Mouse (Mus musculus) hindbrain, embryonic 13.5 days (tissue): Measurements from ENCODE around the gene Col6a3. TPM values are rescaled to one million over a fixed set of nuclear protein-coding genes. Genes with fewer than 3 reads are reported as not detected.

Source experiments
- ATAC-seq: fragments of 200-750 bp; cut with Nextera tagmentation; 2 replicates; pipeline ENCODE4 v1.8.0; 2017; ENCODE audit warnings: moderate TSS enrichment; ENCODE audit not compliant: low FRiP score
- H3K27ac ChIP-seq: fragments of 300-500 bp; sonication (generic); 2 replicates; pipeline ENCODE4 v1.5.1; 2015; ENCODE audit warnings: inconsistent platforms, mild to moderate bottlenecking, moderate library complexity
- H3K27me3 ChIP-seq: fragments of 300-500 bp; sonication (generic); 2 replicates; pipeline ENCODE4 v1.6.1; 2015; ENCODE audit warnings: mild to moderate bottlenecking, inconsistent platforms
- H3K36me3 ChIP-seq: fragments of 300-500 bp; sonication (generic); 2 replicates; pipeline ENCODE4 v1.6.1; 2015; ENCODE audit warnings: mild to moderate bottlenecking, inconsistent platforms
- H3K4me1 ChIP-seq: fragments of 300-500 bp; sonication (generic); replicated peaks from 2 replicates; pipeline ENCODE4 v1.6.1; 2015; ENCODE audit warnings: inconsistent platforms
- H3K4me2 ChIP-seq: fragments of 300-500 bp; sonication (generic); 2 replicates; pipeline ENCODE4 v1.6.1; 2015; ENCODE audit warnings: inconsistent platforms, mild to moderate bottlenecking, moderate library complexity
- H3K4me3 ChIP-seq: fragments of 300-500 bp; sonication (generic); 2 replicates; pipeline ENCODE4 v1.5.1; 2015; ENCODE audit warnings: mild to moderate bottlenecking, inconsistent platforms
- H3K9ac ChIP-seq: fragments of 300-500 bp; sonication (generic); 2 replicates; pipeline ENCODE4 v1.6.1; 2015; ENCODE audit warnings: mild to moderate bottlenecking, inconsistent platforms
- H3K9me3 ChIP-seq: fragments of 300-500 bp; sonication (generic); 2 replicates; pipeline ENCODE4 v1.6.1; 2016; ENCODE audit warnings: inconsistent platforms
- WGBS: fragments of 180-500 bp; shearing (Covaris S2); methylation state at CpG from one replicate; pipeline ENCODE4 v1.1.7; 2015; 5-methylcytosine and 5-hydroxymethylcytosine counted together
- polyA plus RNA-seq: library from polyadenylated mRNA; unstranded; fragments of >200 nt; fragmentation: Nextera tagmentation; extraction: Ambion mirVana; gene quantifications from 2 replicates; pipeline ENCODE4 v1.2.1, GENCODE M21; 2015

Col6a3 gene
- polyA plus RNA-seq, 1 experiment from 2014 or later: 6.4 TPM

GRCm38 (mm10) chr1:90789506-90789905 is 54.3 kb downstream of the Col6a3 start:
- H3K9me3 ChIP-seq: no peaks in the 10 kb centered on the region
- H3K4me1 ChIP-seq: no peaks in the 10 kb centered on the region
- H3K27ac ChIP-seq: no peak overlapping the region
- H3K36me3 ChIP-seq: no peaks in the 10 kb centered on the region
- no peak overlapping the region for H3K9ac ChIP-seq
- no peak overlapping the region for H3K4me2 ChIP-seq
- ATAC-seq: no peak
- 89% methylated on average over 6 of the region's 6 CpGs for WGBS
- H3K27me3 ChIP-seq: no peaks in the 10 kb centered on the region
- H3K4me3 ChIP-seq: no peak overlapping the region

GRCm38 (mm10) chr1:90780446-90780845 is 63.3 kb downstream of the Col6a3 start:
- H3K4me3 ChIP-seq: no peak overlapping the region
- peaks cover 4% of the 10 kb centered on the region for H3K4me1 ChIP-seq
- H3K4me2 ChIP-seq: no peak overlapping the region
- no peaks in the 10 kb centered on the region for H3K27me3 ChIP-seq
- no peaks in the 10 kb centered on the region for H3K36me3 ChIP-seq
- no peaks in the 10 kb centered on the region for H3K9me3 ChIP-seq
- 96% methylated on average over 1 of the region's 1 CpGs for WGBS
- H3K9ac ChIP-seq: no peak overlapping the region
- no peak overlapping the region for H3K27ac ChIP-seq
- no peak for ATAC-seq

DNA sequence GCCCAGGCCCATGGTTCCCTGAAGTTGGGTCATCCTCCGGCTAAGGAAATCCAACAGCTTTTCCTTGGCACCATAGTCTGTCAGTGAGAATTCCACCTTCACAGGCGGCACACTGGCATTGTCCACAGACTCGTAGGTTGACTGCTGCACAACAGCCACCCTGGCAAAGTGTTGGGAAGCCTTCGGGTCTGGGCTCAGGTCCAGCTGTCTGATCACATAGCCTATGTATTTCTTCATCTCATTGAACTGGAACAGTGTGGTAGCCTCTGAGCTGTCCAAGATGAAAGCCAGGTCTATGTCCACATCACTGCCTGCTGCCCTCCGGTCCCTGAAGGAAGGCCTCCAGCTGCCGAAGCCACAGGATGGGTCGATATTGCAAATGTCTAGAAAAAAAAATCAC is 64.7 kb downstream of the Col6a3 start:
- Histone ChIP-seq H3K4me1 (peaks cover 9% of the 10 kb centered on the region), H3K27me3 (no peaks in the 10 kb centered on the region), H3K27ac (no peak overlapping the region), H3K36me3 (no peaks in the 10 kb centered on the region), H3K9me3 (no peaks in the 10 kb centered on the region), H3K9ac (no peak overlapping the region), H3K4me3 (no peak overlapping the region), H3K4me2 (no peak overlapping the region)
- no peak for ATAC-seq
- 91% methylated on average over 7 of the region's 7 CpGs for WGBS

GRCm38 (mm10) chr1:90775477-90776241 is 68.1 kb downstream of the Col6a3 start:
- Histone ChIP-seq H3K4me1 (peaks cover 12% of the 10 kb centered on the region), H3K36me3 (no peaks in the 10 kb centered on the region), H3K27ac (peak overlapping the region; percentile 71), H3K9me3 (no peaks in the 10 kb centered on the region), H3K9ac (no peak overlapping the region), H3K4me3 (no peak overlapping the region), H3K4me2 (no peak overlapping the region), H3K27me3 (no peaks in the 10 kb centered on the region)
- peak; percentile 95 for ATAC-seq
- 10% methylated on average over 10 of the region's 10 CpGs for WGBS

DNA sequence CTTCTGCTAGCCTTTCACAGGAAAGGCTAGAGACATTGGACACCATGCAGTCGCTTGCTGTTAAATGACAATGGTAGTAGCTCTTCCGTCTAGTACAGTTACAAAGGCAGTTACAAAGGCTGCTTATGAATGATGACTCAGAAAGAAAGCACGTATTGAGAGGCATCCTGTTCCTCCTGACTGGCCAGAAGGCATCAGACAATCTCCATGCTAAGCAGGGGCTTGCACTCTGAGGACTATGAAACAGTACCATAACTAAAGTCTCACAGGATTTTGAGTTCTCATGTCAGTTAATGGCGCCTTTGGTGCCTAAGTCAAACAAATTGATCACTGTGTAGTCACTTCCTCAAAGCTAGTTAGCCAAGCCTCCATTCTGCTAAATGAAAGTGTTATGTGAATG is 72.6 kb downstream of the Col6a3 start:
- Histone ChIP-seq H3K4me1 (peaks cover 12% of the 10 kb centered on the region), H3K27ac (no peak overlapping the region), H3K4me3 (no peak overlapping the region), H3K27me3 (no peaks in the 10 kb centered on the region), H3K36me3 (no peaks in the 10 kb centered on the region), H3K4me2 (no peak overlapping the region), H3K9me3 (no peaks in the 10 kb centered on the region), H3K9ac (no peak overlapping the region)
- 50% methylated on average over 4 of the region's 4 CpGs for WGBS
- no peak for ATAC-seq

- Histone ChIP-seq H3K4me2 (no peak overlapping the region), H3K27me3 (no peaks in the 10 kb centered on the region)
- WGBS: 93% methylated on average over 7 of the region's 7 CpGs
Measured at GRCm38 (mm10) chr1:90770027-90770426, 73.7 kb downstream of the Col6a3 start.

DNA sequence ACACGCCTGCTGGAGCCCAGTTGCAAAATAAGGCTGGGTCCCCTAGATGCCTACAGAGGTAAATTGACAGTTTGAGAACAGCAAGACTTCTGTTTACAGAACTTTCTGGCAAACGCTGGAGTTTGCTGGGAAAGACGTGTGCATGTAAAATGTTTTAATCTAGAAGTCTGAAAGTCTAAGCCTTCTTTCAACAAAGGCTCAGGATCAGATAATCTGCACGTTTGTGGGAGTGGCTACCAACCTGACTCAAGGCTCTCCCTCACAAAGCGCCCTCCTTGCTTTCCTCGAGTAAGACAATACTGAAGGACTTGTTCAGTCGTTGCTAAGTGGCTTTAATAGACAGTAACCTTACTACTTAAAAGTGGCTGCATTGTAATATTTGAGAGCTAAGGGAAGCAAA is 74.5 kb downstream of the Col6a3 start:
- Histone ChIP-seq H3K27ac (no peak overlapping the region), H3K4me2 (no peak overlapping the region), H3K4me3 (no peak overlapping the region), H3K4me1 (0 out of 2 replicates have a peak, but pooled peaks cover 3% of the 10 kb centered on the region), H3K27me3 (no peaks in the 10 kb centered on the region), H3K9me3 (no peaks in the 10 kb centered on the region), H3K36me3 (no peaks in the 10 kb centered on the region), H3K9ac (no peak overlapping the region)
- 74% methylated on average over 7 of the region's 7 CpGs for WGBS
- ATAC-seq: no peak

More at GRCm38 (mm10) chr1:90770027-90770426, 73.7 kb downstream of the Col6a3 start:
- ATAC-seq: no peak
- Histone ChIP-seq H3K9me3 (no peaks in the 10 kb centered on the region), H3K4me1 (peaks cover 3% of the 10 kb centered on the region; the same call in 1 of the 2 replicates), H3K27ac (no peak overlapping the region), H3K36me3 (no peaks in the 10 kb centered on the region), H3K4me3 (no peak overlapping the region), H3K9ac (no peak overlapping the region)

- H3K36me3 ChIP-seq: no peaks in the 10 kb centered on the region
- no peaks in the 10 kb centered on the region for H3K9me3 ChIP-seq
- 91% methylated on average over 4 of the region's 4 CpGs for WGBS
- H3K4me2 ChIP-seq: no peak overlapping the region
- H3K27ac ChIP-seq: no peak overlapping the region
- H3K4me3 ChIP-seq: no peak overlapping the region
- no peak for ATAC-seq
- H3K27me3 ChIP-seq: no peaks in the 10 kb centered on the region
- no peak overlapping the region for H3K9ac ChIP-seq
- H3K4me1 ChIP-seq: peaks cover 9% of the 10 kb centered on the region
Measured at GRCm38 (mm10) chr1:90758091-90758673, 85.6 kb downstream of the Col6a3 start.

GRCm38 (mm10) chr1:90753869-90754563 is 89.8 kb downstream of the Col6a3 start:
- Histone ChIP-seq H3K27me3 (no peaks in the 10 kb centered on the region), H3K27ac (peak overlapping the region; percentile 61), H3K4me3 (no peak overlapping the region), H3K9ac (no peak overlapping the region), H3K4me2 (peak overlapping the region; percentile 26), H3K36me3 (no peaks in the 10 kb centered on the region), H3K4me1 (peaks cover 9% of the 10 kb centered on the region), H3K9me3 (no peaks in the 10 kb centered on the region)
- peak; percentile 24; the same call in 1 of the 2 replicates for ATAC-seq
- 40% methylated on average over 17 of the region's 17 CpGs for WGBS

GRCm38 (mm10) chr1:90751221-90751620 is 92.5 kb downstream of the Col6a3 start:
- Histone ChIP-seq H3K27ac (no peak overlapping the region), H3K9ac (no peak overlapping the region), H3K9me3 (no peaks in the 10 kb centered on the region), H3K4me3 (no peak overlapping the region), H3K36me3 (no peaks in the 10 kb centered on the region), H3K27me3 (no peaks in the 10 kb centered on the region), H3K4me1 (peaks cover 9% of the 10 kb centered on the region), H3K4me2 (no peak overlapping the region)
- 82% methylated on average over 4 of the region's 4 CpGs for WGBS
- ATAC-seq: no peak

- Histone ChIP-seq H3K9ac (no peak overlapping the region), H3K27me3 (no peaks in the 10 kb centered on the region), H3K4me2 (no peak overlapping the region), H3K4me1 (peaks cover 12% of the 10 kb centered on the region), H3K27ac (no peak overlapping the region), H3K36me3 (no peaks in the 10 kb centered on the region), H3K4me3 (no peak overlapping the region), H3K9me3 (no peaks in the 10 kb centered on the region)
- 71% methylated on average over 8 of the region's 8 CpGs for WGBS
- no peak for ATAC-seq
Measured at GRCm38 (mm10) chr1:90750169-90750568, 93.6 kb downstream of the Col6a3 start.

DNA sequence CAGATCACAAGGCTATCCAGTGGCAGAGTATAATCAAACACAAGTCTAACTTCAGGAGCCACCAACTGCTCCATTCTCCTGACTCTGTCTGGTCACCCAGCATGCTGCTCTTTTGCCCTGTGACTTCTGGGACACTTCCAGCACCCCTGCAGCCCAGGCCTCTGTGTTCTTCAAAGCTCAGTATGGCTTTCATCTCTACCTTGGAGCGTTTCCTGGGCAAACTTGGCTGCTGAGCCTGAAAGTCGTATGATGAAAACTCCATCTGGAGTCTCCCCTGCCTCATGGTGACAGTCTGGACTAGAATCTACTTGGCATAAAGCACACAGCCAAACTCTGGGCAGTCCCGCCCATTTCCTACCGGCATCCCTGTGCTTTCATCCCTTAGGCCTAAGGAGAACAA is 95.2 kb downstream of the Col6a3 start:
- 80% methylated on average over 4 of the region's 4 CpGs for WGBS
- Histone ChIP-seq H3K4me1 (peaks cover 18% of the 10 kb centered on the region), H3K4me3 (no peak overlapping the region), H3K9ac (no peak overlapping the region), H3K27ac (no peak overlapping the region), H3K9me3 (no peaks in the 10 kb centered on the region), H3K36me3 (no peaks in the 10 kb centered on the region), H3K4me2 (no peak overlapping the region), H3K27me3 (no peaks in the 10 kb centered on the region)
- ATAC-seq: no peak
